Mouse (Mus musculus) forebrain, embryonic 16.5 days (tissue): ENCODE data around the gene Cabcoco1. TPM values are rescaled to one million over a fixed set of nuclear protein-coding genes. Genes with fewer than 3 reads are reported as not detected.

ENCODE experiments used
- ATAC-seq: fragments of 200-750 bp; cut with Nextera tagmentation; 2 replicates; pipeline ENCODE4 v1.8.0; 2017; ENCODE audit warnings: mild to moderate bottlenecking, moderate library complexity
- H3K27ac ChIP-seq: fragments of 300-500 bp; sonication (generic); 2 replicates; pipeline ENCODE4 v1.5.1; 2014; ENCODE audit warnings: low read length, control low read depth
- H3K27me3 ChIP-seq: fragments of 300-500 bp; sonication (generic); replicated peaks from 2 replicates; pipeline ENCODE4 v1.6.1; 2014; ENCODE audit warnings: low read length; ENCODE audit not compliant: control insufficient read depth, insufficient read depth
- H3K36me3 ChIP-seq: fragments of 300-500 bp; sonication (generic); 2 replicates; pipeline ENCODE4 v1.6.1; 2014; ENCODE audit not compliant: control insufficient read depth, insufficient read depth
- H3K4me1 ChIP-seq: fragments of 300-500 bp; sonication (generic); replicated peaks from 2 replicates; pipeline ENCODE4 v1.6.1; 2014; ENCODE audit warnings: low read length; ENCODE audit not compliant: control insufficient read depth, insufficient read depth
- H3K4me2 ChIP-seq: fragments of 300-500 bp; sonication (generic); 2 replicates; pipeline ENCODE4 v1.6.1; 2014; ENCODE audit warnings: mild to moderate bottlenecking, low read length, control low read depth
- H3K4me3 ChIP-seq: fragments of 300-500 bp; sonication (generic); replicated peaks from 2 replicates; pipeline ENCODE4 v1.5.1; 2014; ENCODE audit warnings: mild to moderate bottlenecking, low read length, control low read depth
- H3K9ac ChIP-seq: fragments of 300-500 bp; sonication (generic); replicated peaks from 2 replicates; pipeline ENCODE4 v1.6.1; 2014; ENCODE audit warnings: low read depth, low read length, control low read depth
- H3K9me3 ChIP-seq: fragments of 300-500 bp; sonication (generic); 2 replicates; pipeline ENCODE4 v1.6.1; 2016; ENCODE audit warnings: low read length; ENCODE audit not compliant: control insufficient read depth
- WGBS: fragments of 180-500 bp; shearing (Covaris S2); extraction: QIAGEN DNeasy Blood & Tissue Kit; methylation state at CpG from one replicate; pipeline ENCODE4 v1.1.7; 2014; 5-methylcytosine and 5-hydroxymethylcytosine counted together
- polyA plus RNA-seq: library from polyadenylated mRNA; unstranded; fragments of >200 nt; fragmentation: Nextera tagmentation; extraction: Ambion mirVana; gene quantifications from 2 replicates; pipeline ENCODE4 v1.2.1, GENCODE M21; 2015

Cabcoco1 gene
- polyA plus RNA-seq, 1 experiment from 2014 or later, result 0.49 TPM

- H3K4me1 ChIP-seq, result no peaks in the 10 kb centered on the region
- H3K27ac ChIP-seq, result no peak overlapping the region
- H3K27me3 ChIP-seq, result no peaks in the 10 kb centered on the region
- H3K36me3 ChIP-seq, result no peaks in the 10 kb centered on the region
- 88% methylated on average over 7 of the region's 7 CpGs for WGBS
- no peak overlapping the region for H3K4me3 ChIP-seq
- no peaks in the 10 kb centered on the region for H3K9me3 ChIP-seq
- no peak for ATAC-seq
- no peak overlapping the region for H3K4me2 ChIP-seq
- H3K9ac ChIP-seq, result no peak overlapping the region
Measured at GRCm38 (mm10) chr10:68388138-68388537, 153.6 kb downstream of the Cabcoco1 start.

Other genes with a start within 250 kb of the Cabcoco1 start
- gene Tmem26, start 181.8 kb upstream of the Cabcoco1 start, polyA plus RNA-seq, result 1.8 and 3.3 TPM in 2 replicates